Mouse (Mus musculus): ENCODE data around the gene Hnrnpa3.
A peak's percentile ranks its signal among the peaks of the same experiment; 100 is the strongest.
"Not testable (repeated sequence)": the region's sequence is repeated elsewhere in the genome, so short reads cannot be mapped to it uniquely, and the experiment has no call there.

The Hnrnpa3 gene

GRCm38 (mm10) chr2:75679947-75680346 lies 20.9 kb downstream of the Hnrnpa3 start:
- DNase-seq (ENCODE audit: low read depth, low spot score): no peak

- no peak for DNase-seq (ENCODE audit: low read depth, low spot score)
Measured at GRCm38 (mm10) chr2:75681439-75681838, 22.4 kb downstream of the Hnrnpa3 start.

- DNase-seq (ENCODE audit: low read depth, low spot score): peak; percentile 61
Measured at GRCm38 (mm10) chr2:75682978-75683709, 24.1 kb downstream of the Hnrnpa3 start.

GRCm38 (mm10) chr2:75684526-75684925 lies 25.5 kb downstream of the Hnrnpa3 start:
- no peak for DNase-seq (ENCODE audit: low read depth, low spot score)

- peak; percentile 99 for DNase-seq (ENCODE audit: low read depth, low spot score)
Measured at GRCm38 (mm10) chr2:75685458-75685861, 26.4 kb downstream of the Hnrnpa3 start.

GRCm38 (mm10) chr2:75687040-75687749 lies 28.1 kb downstream of the Hnrnpa3 start:
- no peak for DNase-seq (ENCODE audit: low read depth, low spot score)

GRCm38 (mm10) chr2:75688901-75689300 lies 29.8 kb downstream of the Hnrnpa3 start:
- DNase-seq (ENCODE audit: low read depth, low spot score): peak; percentile 93

- no peak for DNase-seq (ENCODE audit: low read depth, low spot score)
Measured at GRCm38 (mm10) chr2:75689482-75690158, 30.6 kb downstream of the Hnrnpa3 start.

GRCm38 (mm10) chr2:75690656-75691055 lies 31.6 kb downstream of the Hnrnpa3 start:
- no peak for DNase-seq (ENCODE audit: low read depth, low spot score)

GRCm38 (mm10) chr2:75691316-75691715 lies 32.3 kb downstream of the Hnrnpa3 start:
- no peak for DNase-seq (ENCODE audit: low read depth, low spot score)

- no peak for DNase-seq (ENCODE audit: low read depth, low spot score)
Measured at GRCm38 (mm10) chr2:75692369-75692768, 33.3 kb downstream of the Hnrnpa3 start.

GRCm38 (mm10) chr2:75694926-75695325 lies 35.9 kb downstream of the Hnrnpa3 start:
- DNase-seq (ENCODE audit: low read depth, low spot score): not testable (repeated sequence)

- DNase-seq (ENCODE audit: low read depth, low spot score): no peak
Measured at GRCm38 (mm10) chr2:75695676-75696350, 36.8 kb downstream of the Hnrnpa3 start.

- DNase-seq (ENCODE audit: low read depth, low spot score): no peak
Measured at GRCm38 (mm10) chr2:75696371-75696770, 37.3 kb downstream of the Hnrnpa3 start.

- no peak for DNase-seq (ENCODE audit: low read depth, low spot score)
Measured at GRCm38 (mm10) chr2:75697222-75697621, 38.2 kb downstream of the Hnrnpa3 start.

- DNase-seq (ENCODE audit: low read depth, low spot score): no peak
Measured at GRCm38 (mm10) chr2:75698007-75698406, 38.9 kb downstream of the Hnrnpa3 start.

- DNase-seq (ENCODE audit: low read depth, low spot score): no peak
Measured at GRCm38 (mm10) chr2:75698874-75699273, 39.8 kb downstream of the Hnrnpa3 start.

GRCm38 (mm10) chr2:75700543-75700942 lies 41.5 kb downstream of the Hnrnpa3 start:
- no peak for DNase-seq (ENCODE audit: low read depth, low spot score)

- DNase-seq (ENCODE audit: low read depth, low spot score): no peak
Measured at GRCm38 (mm10) chr2:75701207-75701606, 42.1 kb downstream of the Hnrnpa3 start.

- DNase-seq (ENCODE audit: low read depth, low spot score): no peak
Measured at GRCm38 (mm10) chr2:75701822-75702587, 42.9 kb downstream of the Hnrnpa3 start.

GRCm38 (mm10) chr2:75702588-75702976 lies 43.5 kb downstream of the Hnrnpa3 start:
- peak; percentile 87 for DNase-seq (ENCODE audit: low read depth, low spot score)
